Mouse (Mus musculus) frontal cortex, postnatal 14 days (tissue): ENCODE results near the gene Aox4.

Source experiments
- DNase-seq, 2 experiments: peaks; one replicate each; pipeline ENCODE4 v3.0.0; 2022; ENCODE audit warnings: low spot score in 2 of 2

The Aox4 gene

GRCm38 (mm10) chr1:58244487-58244886, 34.3 kb downstream of the Aox4 start:
- DNase-seq = no peak

GRCm38 (mm10) chr1:58248518-58248917, 38.3 kb downstream of the Aox4 start:
- no peak for DNase-seq

GRCm38 (mm10) chr1:58253466-58253865, 43.3 kb downstream of the Aox4 start:
- no peak for DNase-seq

- DNase-seq = no peak
These were observed 47.2 kb downstream of the Aox4 start for GRCm38 (mm10) chr1:58257195-58257991.

- no peak for DNase-seq
These were observed 50.1 kb downstream of the Aox4 start for GRCm38 (mm10) chr1:58260311-58260710.

GRCm38 (mm10) chr1:58268231-58268630, 58.0 kb downstream of the Aox4 start:
- no peak for DNase-seq

- DNase-seq = peak in 1 of 2 experiments; percentile 68
These were observed 60.8 kb downstream of the Aox4 start for GRCm38 (mm10) chr1:58270807-58271569.

GRCm38 (mm10) chr1:58275879-58276278, 65.7 kb downstream of the Aox4 start:
- DNase-seq = no peak

GRCm38 (mm10) chr1:58278026-58278425, 67.8 kb downstream of the Aox4 start, which contains the start of gene Aox2:
Gene Aox2, plus strand, starts transcription at chr1:58278326.
- no peak for DNase-seq

- no peak for DNase-seq
These were observed 68.3 kb downstream of the Aox4 start for GRCm38 (mm10) chr1:58278513-58278912.

- DNase-seq = no peak
These were observed 70.2 kb downstream of the Aox4 start for GRCm38 (mm10) chr1:58280381-58280780.

GRCm38 (mm10) chr1:58280939-58281624, 70.9 kb downstream of the Aox4 start:
- DNase-seq = no peak

- no peak for DNase-seq
These were observed 71.4 kb downstream of the Aox4 start for GRCm38 (mm10) chr1:58281625-58281988.

- no peak for DNase-seq
These were observed 74.3 kb downstream of the Aox4 start for GRCm38 (mm10) chr1:58284505-58284904.

GRCm38 (mm10) chr1:58288091-58288490, 77.9 kb downstream of the Aox4 start:
- no peak for DNase-seq

GRCm38 (mm10) chr1:58289863-58290469, 79.8 kb downstream of the Aox4 start:
- no peak for DNase-seq

GRCm38 (mm10) chr1:58291394-58292300, 81.5 kb downstream of the Aox4 start:
- DNase-seq = peak in 1 of 2 experiments; percentile 15

- DNase-seq = no peak
These were observed 84.5 kb downstream of the Aox4 start for GRCm38 (mm10) chr1:58294730-58295129.

GRCm38 (mm10) chr1:58296278-58296677, 86.1 kb downstream of the Aox4 start:
- peak in 1 of 2 experiments; percentile 59 for DNase-seq

GRCm38 (mm10) chr1:58296821-58297220, 86.6 kb downstream of the Aox4 start:
- DNase-seq = no peak

GRCm38 (mm10) chr1:58298347-58298746, 88.2 kb downstream of the Aox4 start:
- no peak for DNase-seq
